Mouse (Mus musculus): ENCODE results near the gene Ascc1. TPM values are rescaled to one million over a fixed set of nuclear protein-coding genes. Genes with fewer than 3 reads are reported as not detected.

The Ascc1 gene
- polyA plus RNA-seq, 1 experiment: 27.8 TPM

- no peaks in the 10 kb centered on the region for H3K4me1 ChIP-seq (ENCODE audit: control insufficient read depth, insufficient read depth, low read length)
- TF ChIP-seq CTCF (IDR thresholded peaks at IDR 0.05; ENCODE audit: borderline replicate concordance, insufficient read depth, low read length): no peak
- TF ChIP-seq POLR2A (IDR thresholded peaks at IDR 0.05; ENCODE audit: low read depth, low read length): no peak
- H3K27ac ChIP-seq (ENCODE audit: insufficient read depth, low read length): no peak overlapping the region
- H3K4me3 ChIP-seq (ENCODE audit: insufficient read depth, low read length): no peak overlapping the region
Observed at GRCm38 (mm10) chr10:60053073-60053472, 50.5 kb downstream of the Ascc1 start.

GRCm38 (mm10) chr10:60062173-60062572 lies 59.6 kb downstream of the Ascc1 start:
- H3K4me3 ChIP-seq (ENCODE audit: insufficient read depth, low read length): no peak overlapping the region
- H3K4me1 ChIP-seq (ENCODE audit: control insufficient read depth, insufficient read depth, low read length): no peaks in the 10 kb centered on the region
- TF ChIP-seq POLR2A (IDR thresholded peaks at IDR 0.05; ENCODE audit: low read depth, low read length): no peak
- no peak for TF ChIP-seq CTCF (IDR thresholded peaks at IDR 0.05; ENCODE audit: borderline replicate concordance, insufficient read depth, low read length)
- no peak overlapping the region for H3K27ac ChIP-seq (ENCODE audit: insufficient read depth, low read length)

GRCm38 (mm10) chr10:60062931-60063330 lies 60.3 kb downstream of the Ascc1 start:
- Histone ChIP-seq H3K4me1 (ENCODE audit: control insufficient read depth, insufficient read depth, low read length) (no peaks in the 10 kb centered on the region), H3K4me3 (ENCODE audit: insufficient read depth, low read length) (no peak overlapping the region), H3K27ac (ENCODE audit: insufficient read depth, low read length) (no peak overlapping the region)
- TF ChIP-seq POLR2A (IDR thresholded peaks at IDR 0.05; ENCODE audit: low read depth, low read length) (no peak), CTCF (IDR thresholded peaks at IDR 0.05; ENCODE audit: borderline replicate concordance, insufficient read depth, low read length) (no peak)

GRCm38 (mm10) chr10:60066524-60066923 lies 63.9 kb downstream of the Ascc1 start:
- Histone ChIP-seq H3K4me1 (ENCODE audit: control insufficient read depth, insufficient read depth, low read length) (no peaks in the 10 kb centered on the region), H3K4me3 (ENCODE audit: insufficient read depth, low read length) (no peak overlapping the region), H3K27ac (ENCODE audit: insufficient read depth, low read length) (no peak overlapping the region)
- TF ChIP-seq CTCF (IDR thresholded peaks at IDR 0.05; ENCODE audit: borderline replicate concordance, insufficient read depth, low read length) (peak; percentile 56; the same call in 1 of the 2 replicates), POLR2A (IDR thresholded peaks at IDR 0.05; ENCODE audit: low read depth, low read length) (no peak)

- Histone ChIP-seq H3K27ac (ENCODE audit: insufficient read depth, low read length) (no peak overlapping the region), H3K4me1 (ENCODE audit: control insufficient read depth, insufficient read depth, low read length) (no peaks in the 10 kb centered on the region; the same call in 1 of the 2 replicates), H3K4me3 (ENCODE audit: insufficient read depth, low read length) (no peak overlapping the region)
- TF ChIP-seq POLR2A (IDR thresholded peaks at IDR 0.05; ENCODE audit: low read depth, low read length) (no peak), CTCF (IDR thresholded peaks at IDR 0.05; ENCODE audit: borderline replicate concordance, insufficient read depth, low read length) (no peak)
Observed at GRCm38 (mm10) chr10:60075159-60075558, 72.6 kb downstream of the Ascc1 start.

- H3K4me1 ChIP-seq (ENCODE audit: control insufficient read depth, insufficient read depth, low read length): no peaks in the 10 kb centered on the region; the same call in 1 of the 2 replicates
- no peak overlapping the region for H3K27ac ChIP-seq (ENCODE audit: insufficient read depth, low read length)
- TF ChIP-seq CTCF (IDR thresholded peaks at IDR 0.05; ENCODE audit: borderline replicate concordance, insufficient read depth, low read length) (no peak), POLR2A (IDR thresholded peaks at IDR 0.05; ENCODE audit: low read depth, low read length) (no peak)
- no peak overlapping the region for H3K4me3 ChIP-seq (ENCODE audit: insufficient read depth, low read length)
Observed at GRCm38 (mm10) chr10:60077226-60077625, 74.6 kb downstream of the Ascc1 start.

GRCm38 (mm10) chr10:60077736-60078560 lies 75.3 kb downstream of the Ascc1 start:
- H3K4me3 ChIP-seq (ENCODE audit: insufficient read depth, low read length): no peak overlapping the region
- no peak for TF ChIP-seq CTCF (IDR thresholded peaks at IDR 0.05; ENCODE audit: borderline replicate concordance, insufficient read depth, low read length)
- no peak for TF ChIP-seq POLR2A (IDR thresholded peaks at IDR 0.05; ENCODE audit: low read depth, low read length)
- H3K27ac ChIP-seq (ENCODE audit: insufficient read depth, low read length): no peak overlapping the region
- no peaks in the 10 kb centered on the region; the same call in 1 of the 2 replicates for H3K4me1 ChIP-seq (ENCODE audit: control insufficient read depth, insufficient read depth, low read length)

GRCm38 (mm10) chr10:60078561-60078917 lies 75.9 kb downstream of the Ascc1 start:
- Histone ChIP-seq H3K4me3 (ENCODE audit: insufficient read depth, low read length) (no peak overlapping the region), H3K27ac (ENCODE audit: insufficient read depth, low read length) (no peak overlapping the region; the same call in 1 of the 2 replicates), H3K4me1 (ENCODE audit: control insufficient read depth, insufficient read depth, low read length) (no peaks in the 10 kb centered on the region; the same call in 1 of the 2 replicates)
- no peak for TF ChIP-seq CTCF (IDR thresholded peaks at IDR 0.05; ENCODE audit: borderline replicate concordance, insufficient read depth, low read length)
- no peak for TF ChIP-seq POLR2A (IDR thresholded peaks at IDR 0.05; ENCODE audit: low read depth, low read length)

- Histone ChIP-seq H3K4me1 (ENCODE audit: control insufficient read depth, insufficient read depth, low read length) (no peaks in the 10 kb centered on the region; the same call in 1 of the 2 replicates), H3K27ac (ENCODE audit: insufficient read depth, low read length) (peak overlapping the region; percentile 19; the same call in 1 of the 2 replicates), H3K4me3 (ENCODE audit: insufficient read depth, low read length) (no peak overlapping the region)
- no peak for TF ChIP-seq CTCF (IDR thresholded peaks at IDR 0.05; ENCODE audit: borderline replicate concordance, insufficient read depth, low read length)
- no peak for TF ChIP-seq POLR2A (IDR thresholded peaks at IDR 0.05; ENCODE audit: low read depth, low read length)
Observed at GRCm38 (mm10) chr10:60080171-60080570, 77.6 kb downstream of the Ascc1 start.

GRCm38 (mm10) chr10:60080601-60080981 lies 78.0 kb downstream of the Ascc1 start:
- Histone ChIP-seq H3K4me3 (ENCODE audit: insufficient read depth, low read length) (no peak overlapping the region), H3K4me1 (ENCODE audit: control insufficient read depth, insufficient read depth, low read length) (no peaks in the 10 kb centered on the region; the same call in 1 of the 2 replicates), H3K27ac (ENCODE audit: insufficient read depth, low read length) (no peak overlapping the region)
- TF ChIP-seq CTCF (IDR thresholded peaks at IDR 0.05; ENCODE audit: borderline replicate concordance, insufficient read depth, low read length): no peak
- TF ChIP-seq POLR2A (IDR thresholded peaks at IDR 0.05; ENCODE audit: low read depth, low read length): no peak

All from embryonic fibroblast, embryonic 13.5 days (primary cell).